Mouse (Mus musculus) kidney, embryonic 16.5 days (tissue): ENCODE measurements around the gene Txnrd2. TPM values are rescaled to one million over a fixed set of nuclear protein-coding genes. Genes with fewer than 3 reads are reported as not detected.

Experiments used
- ATAC-seq: fragments of 200-750 bp; cut with Nextera tagmentation; 2 replicates; pipeline ENCODE4 v1.8.0; 2017; ENCODE audit warnings: moderate TSS enrichment; ENCODE audit not compliant: low FRiP score, low TSS enrichment
- H3K27ac ChIP-seq: fragments of 300-500 bp; sonication (generic); 2 replicates; pipeline ENCODE4 v1.5.1; 2014; ENCODE audit warnings: low read length
- H3K27me3 ChIP-seq: fragments of 300-500 bp; sonication (generic); 2 replicates; pipeline ENCODE4 v1.6.1; 2014; ENCODE audit warnings: low read length, control low read depth, mixed read lengths; ENCODE audit not compliant: insufficient read depth
- H3K36me3 ChIP-seq: fragments of 300-500 bp; sonication (generic); 2 replicates; pipeline ENCODE4 v1.6.1; 2014; ENCODE audit warnings: low read length, control low read depth, mixed read lengths; ENCODE audit not compliant: insufficient read depth
- H3K4me1 ChIP-seq: fragments of 300-500 bp; sonication (generic); 2 replicates; pipeline ENCODE4 v1.6.1; 2014; ENCODE audit warnings: low read length, control low read depth, mixed read lengths; ENCODE audit not compliant: insufficient read depth
- H3K4me2 ChIP-seq: fragments of 300-500 bp; sonication (generic); replicated peaks from 2 replicates; pipeline ENCODE4 v1.6.1; 2014; ENCODE audit warnings: low read depth, low read length
- H3K4me3 ChIP-seq: fragments of 300-500 bp; sonication (generic); 2 replicates; pipeline ENCODE4 v1.5.1; 2014; ENCODE audit warnings: mild to moderate bottlenecking, low read length
- H3K9ac ChIP-seq: fragments of 300-500 bp; sonication (generic); replicated peaks from 2 replicates; pipeline ENCODE4 v1.6.1; 2014; ENCODE audit warnings: low read length
- H3K9me3 ChIP-seq: fragments of 300-500 bp; sonication (generic); 2 replicates; pipeline ENCODE4 v1.6.1; 2016; ENCODE audit warnings: low read length, control low read depth
- WGBS: fragments of 180-500 bp; shearing (Covaris S2); extraction: QIAGEN DNeasy Blood & Tissue Kit; methylation state at CpG from one replicate; pipeline ENCODE4 v1.1.7; 2014; 5-methylcytosine and 5-hydroxymethylcytosine counted together
- polyA plus RNA-seq: library from polyadenylated mRNA; unstranded; fragments of >200 nt; fragmentation: Nextera tagmentation; extraction: Ambion mirVana; gene quantifications from 2 replicates; pipeline ENCODE4 v1.2.1, GENCODE M21; 2015

Txnrd2 gene
- polyA plus RNA-seq, 1 experiment from 2014 or later = 35.2 TPM

- Histone ChIP-seq H3K9ac (no peak overlapping the region), H3K4me1 (peaks cover 4% of the 10 kb centered on the region; the same call in 1 of the 2 replicates), H3K27ac (no peak overlapping the region), H3K36me3 (no peaks in the 10 kb centered on the region), H3K4me2 (no peak overlapping the region), H3K4me3 (no peak overlapping the region), H3K27me3 (no peaks in the 10 kb centered on the region), H3K9me3 (peaks cover 4% of the 10 kb centered on the region; the same call in 1 of the 2 replicates)
- 65% methylated on average over 5 of the region's 5 CpGs for WGBS
- 0 out of 2 replicates have a peak, but pooled peaks have one; percentile 27 for ATAC-seq
Observed at GRCm38 (mm10) chr16:18511741-18512140, 85.6 kb downstream of the Txnrd2 start.

GRCm38 (mm10) chr16:18513508-18513907 lies 87.3 kb downstream of the Txnrd2 start:
- no peak overlapping the region for H3K4me2 ChIP-seq
- no peak for ATAC-seq
- H3K27ac ChIP-seq = no peak overlapping the region
- H3K27me3 ChIP-seq = no peaks in the 10 kb centered on the region
- no peaks in the 10 kb centered on the region for H3K36me3 ChIP-seq
- H3K9ac ChIP-seq = no peak overlapping the region
- peaks cover 4% of the 10 kb centered on the region; the same call in 1 of the 2 replicates for H3K9me3 ChIP-seq
- WGBS = 54% methylated on average over 6 of the region's 6 CpGs
- H3K4me1 ChIP-seq = peaks cover 4% of the 10 kb centered on the region; the same call in 1 of the 2 replicates
- no peak overlapping the region for H3K4me3 ChIP-seq

- no peak for ATAC-seq
- H3K4me2 ChIP-seq = no peak overlapping the region
Observed at GRCm38 (mm10) chr16:18518091-18518490, 91.9 kb downstream of the Txnrd2 start.

GRCm38 (mm10) chr16:18523563-18524245 lies 97.5 kb downstream of the Txnrd2 start:
- Histone ChIP-seq H3K27ac (no peak overlapping the region), H3K36me3 (no peaks in the 10 kb centered on the region), H3K4me2 (no peak overlapping the region), H3K27me3 (no peaks in the 10 kb centered on the region), H3K9me3 (no peaks in the 10 kb centered on the region), H3K9ac (no peak overlapping the region), H3K4me1 (no peaks in the 10 kb centered on the region), H3K4me3 (no peak overlapping the region)
- ATAC-seq = no peak
- WGBS = 97% methylated on average over 8 of the region's 8 CpGs

More at GRCm38 (mm10) chr16:18518091-18518490, 91.9 kb downstream of the Txnrd2 start:
- Histone ChIP-seq H3K4me1 (peaks cover 4% of the 10 kb centered on the region; the same call in 1 of the 2 replicates), H3K4me3 (no peak overlapping the region), H3K27ac (no peak overlapping the region), H3K36me3 (no peaks in the 10 kb centered on the region), H3K27me3 (no peaks in the 10 kb centered on the region), H3K9ac (no peak overlapping the region), H3K9me3 (peaks cover 4% of the 10 kb centered on the region; the same call in 1 of the 2 replicates)

GRCm38 (mm10) chr16:18528656-18529055 lies 102.5 kb downstream of the Txnrd2 start:
- no peaks in the 10 kb centered on the region for H3K4me1 ChIP-seq
- WGBS = 74% methylated on average over 5 of the region's 5 CpGs
- H3K27me3 ChIP-seq = no peaks in the 10 kb centered on the region
- no peak overlapping the region for H3K4me2 ChIP-seq
- peaks cover 6% of the 10 kb centered on the region; the same call in 1 of the 2 replicates for H3K9me3 ChIP-seq
- H3K4me3 ChIP-seq = no peak overlapping the region
- no peak for ATAC-seq
- H3K27ac ChIP-seq = no peak overlapping the region
- H3K36me3 ChIP-seq = no peaks in the 10 kb centered on the region
- no peak overlapping the region for H3K9ac ChIP-seq

Other genes starting within 250 kb of the Txnrd2 start
- not detected in 2 replicates for gene Ccdc188, start 208.5 kb upstream of the Txnrd2 start, polyA plus RNA-seq
- gene Zdhhc8, start 191.2 kb upstream of the Txnrd2 start, polyA plus RNA-seq = 8.9 and 11.6 TPM in 2 replicates
- gene Trmt2a, start 177.7 kb upstream of the Txnrd2 start, polyA plus RNA-seq = 117 and 119 TPM in 2 replicates
- 508 and 585 TPM in 2 replicates for gene Ranbp1, start 177.7 kb upstream of the Txnrd2 start, polyA plus RNA-seq
- gene Gm49776, start 168.1 kb upstream of the Txnrd2 start, polyA plus RNA-seq = 2.1 TPM in 1 of 2 replicates, not detected in the other
- 30.7 and 33.9 TPM in 2 replicates for gene Dgcr8, start 137.1 kb upstream of the Txnrd2 start, polyA plus RNA-seq
- 29.1 and 31.0 TPM in 2 replicates for gene Tango2, start 78.3 kb upstream of the Txnrd2 start, polyA plus RNA-seq
- 31.0 and 31.2 TPM in 2 replicates for gene Arvcf, start 78.2 kb upstream of the Txnrd2 start, polyA plus RNA-seq
- 119 and 127 TPM in 2 replicates for gene Comt, start 468 bp downstream of the Txnrd2 start, polyA plus RNA-seq
- 19.1 and 19.7 TPM in 2 replicates for gene Gnb1l, start 72.3 kb downstream of the Txnrd2 start, polyA plus RNA-seq
- 3.3 and 4.3 TPM in 2 replicates for gene Rtl10, start 72.5 kb downstream of the Txnrd2 start, polyA plus RNA-seq
- gene Tbx1, start 164.3 kb downstream of the Txnrd2 start, polyA plus RNA-seq = 0.26 and 0.32 TPM in 2 replicates
- 0.96 and 1.3 TPM in 2 replicates for gene Gp1bb, start 196.0 kb downstream of the Txnrd2 start, polyA plus RNA-seq
- gene Gm49601, start 200.0 kb downstream of the Txnrd2 start, polyA plus RNA-seq = 2.1 and 2.6 TPM in 2 replicates
- gene Sept5, start 203.6 kb downstream of the Txnrd2 start, polyA plus RNA-seq = 17.9 and 21.4 TPM in 2 replicates